Comparison of ENCODE assay signal across 17 mouse cellular contexts in the genomic region with DNA sequence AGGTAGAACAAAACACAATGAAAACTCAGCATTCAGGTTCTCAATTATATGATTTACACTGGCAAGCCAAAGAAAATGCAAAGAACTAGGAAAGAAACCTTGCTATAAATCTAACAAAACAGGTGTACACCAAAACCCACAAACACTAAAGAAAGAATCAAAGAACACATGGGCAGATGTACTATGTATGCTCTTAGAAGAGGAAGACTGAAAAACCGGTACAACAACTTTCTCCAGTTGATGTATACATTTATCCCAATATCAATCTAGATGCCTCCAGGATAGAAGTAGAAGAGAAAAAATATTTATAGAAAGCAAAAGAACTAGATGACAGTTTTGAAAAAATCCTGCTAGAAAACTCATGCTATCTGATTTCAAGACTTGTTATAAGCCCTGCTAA.
"Had no signal": no experiment of that assay in that cellular context is flagged by ENCODE, and none has a peak within 500 bp of the region (broad histone marks: within the 10 kb centered on the region; RNA-seq: fewer than 3 reads in every experiment).

No protein-coding gene starts in this region.

- H3K27ac ChIP-seq: lung, embryonic 15.5 days; macrophage; midbrain, embryonic 12.5 days; neural tube, embryonic 12.5 days; stomach, embryonic 15.5 days; stomach, postnatal 0 days had no signal

- DNase-seq: liver, postnatal 0 days; lung, adult 2 months; lung, postnatal 14 days; lung, postnatal 36 days; midbrain, embryonic 14.5 days; right cerebral cortex, postnatal 14 days; thymus, adult 2 months; thymus, postnatal 25 days; thymus, postnatal 4 days had no signal

- H3K4me1 ChIP-seq: megakaryocyte, embryonic 14.5 days had no signal

- H3K9ac ChIP-seq: liver, postnatal 0 days; lung, embryonic 15.5 days; midbrain, embryonic 12.5 days; neural tube, embryonic 12.5 days; stomach, embryonic 15.5 days had no signal

- ATAC-seq: liver, postnatal 0 days; lung, postnatal 0 days had no signal

- H3K9me3 ChIP-seq: lung, embryonic 15.5 days; megakaryocyte, embryonic 14.5 days; midbrain, embryonic 12.5 days; neural tube, embryonic 12.5 days; stomach, embryonic 15.5 days had no signal

- H3K4me2 ChIP-seq: lung, embryonic 15.5 days; midbrain, embryonic 12.5 days; neural tube, embryonic 12.5 days; stomach, embryonic 15.5 days had no signal

- H3K27me3 ChIP-seq: lung, embryonic 15.5 days; megakaryocyte, embryonic 14.5 days; midbrain, embryonic 12.5 days; neural tube, embryonic 12.5 days; stomach, embryonic 15.5 days had no signal

- H3K36me3 ChIP-seq: lung, embryonic 15.5 days; midbrain, embryonic 12.5 days; neural tube, embryonic 12.5 days; stomach, embryonic 15.5 days had no signal

- H3K4me3 ChIP-seq: lung, embryonic 15.5 days; megakaryocyte, embryonic 14.5 days; midbrain, embryonic 12.5 days; neural tube, embryonic 12.5 days; stomach, embryonic 15.5 days had no signal
